Mouse (Mus musculus) midbrain, postnatal 0 days (tissue): ENCODE data around the gene Lmtk2. TPM values are rescaled to one million over a fixed set of nuclear protein-coding genes. Genes with fewer than 3 reads are reported as not detected.

Source experiments
- ATAC-seq: fragments of 200-750 bp; cut with Nextera tagmentation; 2 replicates; pipeline ENCODE4 v1.8.0; 2017; ENCODE audit warnings: moderate number of reproducible peaks, mild to moderate bottlenecking, moderate TSS enrichment, moderate library complexity; ENCODE audit not compliant: low FRiP score
- DNase-seq: peaks from one replicate; pipeline ENCODE4 v3.0.0-alpha.2; 2015; ENCODE audit warnings: low spot score
- H3K27ac ChIP-seq: fragments of 300-500 bp; sonication (generic); 2 replicates; pipeline ENCODE4 v1.5.1; 2014; ENCODE audit warnings: low read depth, mild to moderate bottlenecking, low read length, mixed read lengths
- H3K27me3 ChIP-seq: fragments of 300-500 bp; sonication (generic); 2 replicates; pipeline ENCODE4 v1.6.1; 2014; ENCODE audit warnings: low read length, control low read depth, mixed read lengths; ENCODE audit not compliant: insufficient read depth
- H3K36me3 ChIP-seq: fragments of 300-500 bp; sonication (generic); 2 replicates; pipeline ENCODE4 v1.6.1; 2014; ENCODE audit warnings: low read length, control low read depth, mixed read lengths; ENCODE audit not compliant: insufficient read depth
- H3K4me1 ChIP-seq: fragments of 300-500 bp; sonication (generic); 2 replicates; pipeline ENCODE4 v1.6.1; 2014; ENCODE audit warnings: mild to moderate bottlenecking, control low read depth, antibody characterized with exemption, low read length, mixed read lengths; ENCODE audit not compliant: insufficient read depth
- H3K4me2 ChIP-seq: fragments of 300-500 bp; sonication (generic); 2 replicates; pipeline ENCODE4 v1.6.1; 2014; ENCODE audit warnings: low read depth, mild to moderate bottlenecking, low read length, mixed read lengths; ENCODE audit not compliant: poor library complexity, severe bottlenecking
- H3K4me3 ChIP-seq: fragments of 300-500 bp; sonication (generic); 2 replicates; pipeline ENCODE4 v1.5.1; 2014; ENCODE audit warnings: low read depth, mild to moderate bottlenecking, low read length, moderate library complexity
- H3K9ac ChIP-seq: fragments of 300-500 bp; sonication (generic); replicated peaks from 2 replicates; pipeline ENCODE4 v1.6.1; 2014; ENCODE audit warnings: mild to moderate bottlenecking, low read length, moderate library complexity, mixed read lengths; ENCODE audit not compliant: poor library complexity, severe bottlenecking
- H3K9me3 ChIP-seq: fragments of 300-500 bp; sonication (generic); 2 replicates; pipeline ENCODE4 v1.6.1; 2016; ENCODE audit warnings: low read length, control low read depth
- CTCF ChIP-seq: IDR thresholded peaks from 2 replicates; pipeline ENCODE4 v1.5.1; 2016; ENCODE audit warnings: antibody characterized with exemption, mild to moderate bottlenecking
- WGBS: fragments of 180-500 bp; shearing (Covaris S2); extraction: QIAGEN DNeasy Blood & Tissue Kit; methylation state at CpG from one replicate; pipeline ENCODE4 v1.1.7; 2014; 5-methylcytosine and 5-hydroxymethylcytosine counted together
- polyA plus RNA-seq: library from polyadenylated mRNA; unstranded; fragments of >200 nt; fragmentation: Nextera tagmentation; extraction: Ambion mirVana; gene quantifications from 2 replicates; pipeline ENCODE4 v1.2.1, GENCODE M21; 2015
- total RNA-seq: library from RNA; depleted of rRNA; stranded (reverse); fragments of >200 nt; gene quantifications from 2 replicates; pipeline ENCODE4 v1.2.3, GENCODE M21; 2014

Lmtk2 gene
- total and polyA plus RNA-seq, 2 experiments from 2014 or later = 7.3 to 69.9 TPM

- Histone ChIP-seq H3K4me1 (no peaks in the 10 kb centered on the region), H3K27me3 (no peaks in the 10 kb centered on the region), H3K9me3 (no peaks in the 10 kb centered on the region), H3K9ac (no peak overlapping the region), H3K4me2 (no peak overlapping the region), H3K4me3 (no peak overlapping the region), H3K36me3 (no peaks in the 10 kb centered on the region), H3K27ac (no peak overlapping the region)
- DNase-seq (no peak), ATAC-seq (no peak)
- TF ChIP-seq CTCF = no peak
Measured at GRCm38 (mm10) chr5:144121489-144121888, 21.3 kb downstream of the Lmtk2 start.

GRCm38 (mm10) chr5:144125979-144126755 is 25.9 kb downstream of the Lmtk2 start:
- TF ChIP-seq CTCF = no peak
- H3K4me2 ChIP-seq = no peak overlapping the region
- H3K4me1 ChIP-seq = no peaks in the 10 kb centered on the region
- no peak overlapping the region for H3K27ac ChIP-seq
- ATAC-seq = no peak
- no peaks in the 10 kb centered on the region for H3K9me3 ChIP-seq
- no peaks in the 10 kb centered on the region for H3K27me3 ChIP-seq
- H3K36me3 ChIP-seq = peaks cover 11% of the 10 kb centered on the region; the same call in 1 of the 2 replicates
- WGBS = 75% methylated on average over 9 of the region's 9 CpGs
- H3K4me3 ChIP-seq = no peak overlapping the region
- DNase-seq = no peak
- H3K9ac ChIP-seq = no peak overlapping the region

- H3K4me2 ChIP-seq = no peak overlapping the region
- H3K27me3 ChIP-seq = no peaks in the 10 kb centered on the region
- H3K9ac ChIP-seq = no peak overlapping the region
- H3K36me3 ChIP-seq = peaks cover 30% of the 10 kb centered on the region
- 97% methylated on average over 5 of the region's 5 CpGs for WGBS
- ATAC-seq (no peak), DNase-seq (no peak)
- no peaks in the 10 kb centered on the region for H3K4me1 ChIP-seq
- H3K9me3 ChIP-seq = no peaks in the 10 kb centered on the region
- H3K4me3 ChIP-seq = no peak overlapping the region
- peak; percentile 36 for TF ChIP-seq CTCF
- no peak overlapping the region for H3K27ac ChIP-seq
Measured at GRCm38 (mm10) chr5:144143531-144143930, 43.3 kb downstream of the Lmtk2 start.

- Histone ChIP-seq H3K4me1 (no peaks in the 10 kb centered on the region), H3K27ac (no peak overlapping the region), H3K9ac (no peak overlapping the region), H3K9me3 (no peaks in the 10 kb centered on the region), H3K36me3 (peaks cover 34% of the 10 kb centered on the region), H3K27me3 (no peaks in the 10 kb centered on the region), H3K4me3 (no peak overlapping the region), H3K4me2 (no peak overlapping the region)
- ATAC-seq (no peak), DNase-seq (no peak)
- TF ChIP-seq CTCF = no peak
Measured at GRCm38 (mm10) chr5:144146898-144147297, 46.7 kb downstream of the Lmtk2 start.

GRCm38 (mm10) chr5:144149530-144149929 is 49.3 kb downstream of the Lmtk2 start:
- Histone ChIP-seq H3K4me1 (no peaks in the 10 kb centered on the region), H3K9ac (no peak overlapping the region), H3K4me2 (no peak overlapping the region), H3K4me3 (no peak overlapping the region), H3K27ac (no peak overlapping the region), H3K9me3 (no peaks in the 10 kb centered on the region), H3K27me3 (no peaks in the 10 kb centered on the region), H3K36me3 (peaks cover 32% of the 10 kb centered on the region)
- TF ChIP-seq CTCF = no peak
- 94% methylated on average over 4 of the region's 4 CpGs for WGBS
- no peak for DNase-seq
- ATAC-seq = no peak

- H3K36me3 ChIP-seq = peaks cover 23% of the 10 kb centered on the region
- no peaks in the 10 kb centered on the region for H3K9me3 ChIP-seq
- no peak for TF ChIP-seq CTCF
- no peaks in the 10 kb centered on the region for H3K4me1 ChIP-seq
- H3K4me2 ChIP-seq = no peak overlapping the region
- WGBS = 90% methylated on average over 4 of the region's 4 CpGs
- H3K4me3 ChIP-seq = no peak overlapping the region
- H3K27ac ChIP-seq = no peak overlapping the region
- no peaks in the 10 kb centered on the region for H3K27me3 ChIP-seq
- no peak overlapping the region for H3K9ac ChIP-seq
- ATAC-seq (no peak), DNase-seq (no peak)
Measured at GRCm38 (mm10) chr5:144151270-144151669, 51.0 kb downstream of the Lmtk2 start.
